Mouse (Mus musculus) MEL (cell line): ENCODE data around the gene Dock4. TPM values are rescaled to one million over a fixed set of nuclear protein-coding genes. Genes with fewer than 3 reads are reported as not detected.

Source experiments
- DNase-seq: peaks from one replicate; pipeline ENCODE4 v3.0.0; 2011; ENCODE audit warnings: low read depth, low spot score
- H3K27ac ChIP-seq: 2 replicates; pipeline ENCODE4 v1.5.1; 2012; ENCODE audit warnings: low read depth, mild to moderate bottlenecking, control low read depth, low read length, moderate library complexity; ENCODE audit not compliant: control insufficient read depth
- H3K27me3 ChIP-seq, 2 experiments: fragments of 150-350 bp in 1 of 2; sonication (generic) in 1 of 2; 2 replicates each; pipeline ENCODE4 v1.6.1; 2012; ENCODE audit warnings: low read length in 2 of 2, mild to moderate bottlenecking in 2 of 2, improper control_type of control experiment in 1 of 2, moderate library complexity in 1 of 2; ENCODE audit not compliant: insufficient read depth in 2 of 2, control insufficient read depth in 1 of 2
- H3K36me3 ChIP-seq, 2 experiments: 2 replicates each; pipeline ENCODE4 v1.6.1; 2012 to 2014; ENCODE audit warnings: low read length in 2 of 2, improper control_type of control experiment in 1 of 2, inconsistent platforms in 1 of 2, mild to moderate bottlenecking in 1 of 2; ENCODE audit not compliant: insufficient read depth in 2 of 2, control insufficient read depth in 1 of 2
- H3K4me1 ChIP-seq, 2 experiments: fragments of 150-350 bp in 1 of 2; sonication (generic) in 1 of 2; 2 replicates each; pipeline ENCODE4 v1.6.1; 2012; ENCODE audit warnings: low read length in 2 of 2, improper control_type of control experiment in 1 of 2, mild to moderate bottlenecking in 1 of 2; ENCODE audit not compliant: insufficient read depth in 2 of 2, control insufficient read depth in 1 of 2
- H3K4me3 ChIP-seq, 2 experiments: fragments of 150-350 bp in 1 of 2; sonication (generic) in 1 of 2; 2 replicates each; pipeline ENCODE4 v1.5.1; 2012; ENCODE audit warnings: low read depth in 2 of 2, low read length in 2 of 2, mild to moderate bottlenecking in 2 of 2, moderate library complexity in 2 of 2, control low read depth in 1 of 2, improper control_type of control experiment in 1 of 2; ENCODE audit not compliant: control insufficient read depth in 1 of 2, insufficient read depth in 1 of 2
- H3K79me2 ChIP-seq: 2 replicates; pipeline ENCODE4 v1.6.1; 2012; ENCODE audit warnings: mild to moderate bottlenecking, low read length, moderate library complexity; ENCODE audit not compliant: control insufficient read depth, poor library complexity, insufficient read depth
- H3K9ac ChIP-seq: 2 replicates; pipeline ENCODE4 v1.6.1; 2012; ENCODE audit warnings: low read depth, mild to moderate bottlenecking, control low read depth, low read length, moderate library complexity; ENCODE audit not compliant: control insufficient read depth, poor library complexity, severe bottlenecking
- H3K9me3 ChIP-seq: fragments of 150-350 bp; sonication (generic); replicated peaks from 2 replicates; pipeline ENCODE4 v1.6.1; 2012; ENCODE audit warnings: mild to moderate bottlenecking, low read length, improper control_type of control experiment, moderate library complexity; ENCODE audit not compliant: insufficient read depth
- CHD2 ChIP-seq: IDR thresholded peaks from 2 replicates; pipeline ENCODE4 v1.6.1; 2011; ENCODE audit warnings: low read length, improper control_type of control experiment
- CTCF ChIP-seq, 3 experiments: IDR thresholded peaks in 2 of 3; conservative IDR thresholded peaks in 1 of 3; 2 replicates each; pipeline ENCODE4 v1.5.1; 2011 to 2012; ENCODE audit warnings: low read length in 3 of 3, low read depth in 2 of 3, mild to moderate bottlenecking in 2 of 3, improper control_type of control experiment in 1 of 3, inconsistent platforms in 1 of 3, mixed read lengths in 1 of 3, moderate library complexity in 1 of 3; ENCODE audit not compliant: control insufficient read depth in 1 of 3, insufficient read depth in 1 of 3, poor library complexity in 1 of 3, severe bottlenecking in 1 of 3
- HCFC1 ChIP-seq: IDR thresholded peaks from 2 replicates; pipeline ENCODE4 v1.6.1; 2012; ENCODE audit warnings: low read depth, mild to moderate bottlenecking, inconsistent platforms, low read length, improper control_type of control experiment, moderate library complexity
- MAFK ChIP-seq: IDR thresholded peaks from 2 replicates; pipeline ENCODE4 v1.6.1; 2011; ENCODE audit warnings: low read depth, mild to moderate bottlenecking, low read length, improper control_type of control experiment, borderline replicate concordance
- MAX ChIP-seq: IDR thresholded peaks from 2 replicates; pipeline ENCODE4 v1.6.1; 2011; ENCODE audit warnings: low read length, improper control_type of control experiment
- MYC ChIP-seq: IDR thresholded peaks from 2 replicates; pipeline ENCODE4 v1.6.1; 2011; ENCODE audit warnings: low read depth, mild to moderate bottlenecking, low read length, improper control_type of control experiment, moderate library complexity
- NRF1 ChIP-seq: IDR thresholded peaks from 2 replicates; pipeline ENCODE4 v1.6.1; 2014; ENCODE audit warnings: low read depth, mild to moderate bottlenecking, inconsistent platforms, low read length, improper control_type of control experiment, moderate library complexity; ENCODE audit not compliant: poor library complexity, insufficient read depth, severe bottlenecking
- RAD21 ChIP-seq: IDR thresholded peaks from 2 replicates; pipeline ENCODE4 v1.6.1; 2011; ENCODE audit warnings: mild to moderate bottlenecking, low read depth, low read length, improper control_type of control experiment
- SMC3 ChIP-seq: IDR thresholded peaks from 2 replicates; pipeline ENCODE4 v1.6.1; 2011; ENCODE audit warnings: low read depth, low read length, improper control_type of control experiment
- TAL1 ChIP-seq: IDR thresholded peaks from 2 replicates; pipeline ENCODE4 v1.6.1; 2012; ENCODE audit warnings: mild to moderate bottlenecking, inconsistent platforms, low read length, moderate library complexity, mixed read lengths
- TBP ChIP-seq: IDR thresholded peaks from 2 replicates; pipeline ENCODE4 v1.8.0; 2011; ENCODE audit warnings: low read depth, low read length, improper control_type of control experiment
- UBTF ChIP-seq: IDR thresholded peaks from 2 replicates; pipeline ENCODE4 v1.6.1; 2012; ENCODE audit warnings: low read depth, mild to moderate bottlenecking, inconsistent platforms, low read length, improper control_type of control experiment, moderate library complexity, borderline replicate concordance; ENCODE audit not compliant: insufficient read depth
- USF1 ChIP-seq: IDR thresholded peaks from 2 replicates; pipeline ENCODE4 v1.6.1; 2014; ENCODE audit warnings: low read depth, mild to moderate bottlenecking, inconsistent platforms, low read length, improper control_type of control experiment, moderate library complexity
- USF2 ChIP-seq, 2 experiments: IDR thresholded peaks; 2 replicates each; pipeline ENCODE4 v1.6.1; 2011 to 2012; ENCODE audit warnings: improper control_type of control experiment in 2 of 2, low read length in 2 of 2, borderline replicate concordance in 1 of 2, inconsistent platforms in 1 of 2, low read depth in 1 of 2, mild to moderate bottlenecking in 1 of 2; ENCODE audit not compliant: insufficient read depth in 1 of 2
- ZMIZ1 ChIP-seq: IDR thresholded peaks from 2 replicates; pipeline ENCODE4 v1.6.1; 2012; ENCODE audit warnings: low read depth, mild to moderate bottlenecking, inconsistent platforms, low read length, improper control_type of control experiment, moderate library complexity
- ZNF384 ChIP-seq: IDR thresholded peaks from 2 replicates; pipeline ENCODE4 v1.6.1; 2012; ENCODE audit warnings: low read depth, mild to moderate bottlenecking, inconsistent platforms, low read length, improper control_type of control experiment
- polyA plus RNA-seq, 2 experiments: library from polyadenylated mRNA; stranded (reverse) in 1 of 2; unstranded in 1 of 2; fragments of >175 nt in 1 of 2; fragments of >200 nt in 1 of 2; gene quantifications; 2 replicates each; pipeline versions ENCODE4 v1.2.1 to v1.2.4; 2012; ENCODE audit warnings: low replicate concordance in 2 of 2, low read depth in 1 of 2; ENCODE audit not compliant: insufficient read length in 2 of 2, insufficient read depth in 1 of 2, missing spikeins in 1 of 2
- total RNA-seq: library from RNA; depleted of rRNA; stranded (reverse); fragments of 300-350 nt; gene quantifications from 2 replicates; pipeline ENCODE4 v1.2.3, GENCODE M21; 2012

Gene Dock4
- total and polyA plus RNA-seq, 3 experiments = 0.08 to 0.17 TPM; not detected in 1

DNA sequence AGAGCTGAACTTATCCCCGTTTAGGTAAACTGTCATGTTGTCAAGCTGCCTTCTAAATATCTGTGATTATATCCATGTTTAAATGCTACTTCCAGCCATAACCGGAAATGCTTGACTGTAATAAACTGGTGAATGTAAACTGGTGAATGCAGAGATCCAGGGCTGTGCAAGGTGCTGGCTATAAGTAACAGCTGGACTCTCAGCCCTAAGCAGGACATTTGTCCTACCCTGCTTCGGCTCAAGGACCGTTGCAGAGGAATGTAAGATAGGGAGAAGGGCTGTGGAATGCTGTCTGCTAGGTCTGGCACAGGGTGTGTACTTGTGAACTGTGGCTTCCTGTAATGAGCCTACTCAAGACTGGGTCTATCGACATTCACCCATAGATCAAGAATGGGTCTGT lies 377.9 kb downstream of the Dock4 start:
- H3K36me3 ChIP-seq = no peaks in the 10 kb centered on the region
- H3K9ac ChIP-seq = no peak overlapping the region
- no peaks in the 10 kb centered on the region for H3K4me1 ChIP-seq
- no peaks in the 10 kb centered on the region; a peak in 1 of 4 replicates for H3K27me3 ChIP-seq
- no peaks in the 10 kb centered on the region for H3K79me2 ChIP-seq
- H3K4me3 ChIP-seq = no peak overlapping the region
- DNase-seq = no peak
- no peak for TF ChIP-seq ZNF384
- no peak for TF ChIP-seq USF1
- no peak for TF ChIP-seq NRF1
- TF ChIP-seq UBTF = no peak
- TF ChIP-seq TAL1 = no peak
- no peak for TF ChIP-seq MAFK
- TF ChIP-seq SMC3 = no peak
- TF ChIP-seq USF2 (IDR thresholded peaks at IDR 0.05; ENCODE audit: borderline replicate concordance in 1 of 2, insufficient read depth in 1 of 2, low read depth in 1 of 2, low read length in 2 of 2) = no peak
- TF ChIP-seq TBP = no peak
- no peak for TF ChIP-seq MYC
- TF ChIP-seq HCFC1 = no peak
- no peak for TF ChIP-seq MAX
- TF ChIP-seq, all 39 proteins: peak for 0
- Histone ChIP-seq H3K9me3 (no peaks in the 10 kb centered on the region), H3K27ac (no peak overlapping the region)

DNA sequence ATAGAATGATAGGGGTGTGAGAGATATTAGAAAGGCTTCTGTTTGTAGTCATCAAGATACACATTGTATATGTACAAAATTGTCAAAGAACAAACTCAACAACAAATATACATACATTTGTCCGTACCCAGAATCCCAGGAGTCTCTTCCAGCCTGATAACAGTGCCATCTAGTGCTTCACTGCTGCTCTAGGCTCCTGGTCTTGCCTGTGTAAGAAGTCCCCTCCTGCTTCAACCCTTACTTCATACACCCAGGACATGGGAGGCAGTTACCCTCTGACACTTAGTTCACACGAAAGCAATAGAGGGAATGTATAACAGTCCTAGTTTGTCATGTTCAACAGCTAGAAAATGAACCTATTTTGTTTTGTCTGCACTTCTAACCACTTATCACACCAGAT lies 378.5 kb downstream of the Dock4 start:
- Histone ChIP-seq H3K27me3 (no peaks in the 10 kb centered on the region; a peak in 1 of 4 replicates), H3K9me3 (no peaks in the 10 kb centered on the region), H3K79me2 (no peaks in the 10 kb centered on the region), H3K9ac (no peak overlapping the region), H3K4me1 (no peaks in the 10 kb centered on the region), H3K36me3 (no peaks in the 10 kb centered on the region), H3K27ac (no peak overlapping the region), H3K4me3 (no peak overlapping the region)
- TF ChIP-seq CHD2 (no peak), TAL1 (no peak), ZMIZ1 (no peak), RAD21 (peak; percentile 13), MAX (no peak), SMC3 (peak; percentile 29), CTCF (IDR thresholded peaks at IDR 0.05 in 2 of 3, conservative IDR thresholded peaks at IDR 0.05 in 1 of 3; ENCODE audit: control insufficient read depth in 1 of 3, insufficient read depth in 1 of 3, low read depth in 2 of 3, low read length in 3 of 3, poor library complexity in 1 of 3, severe bottlenecking in 1 of 3) (peak in 1 of 3 experiments; percentile 17; a peak in 1 of 6 replicates)
- DNase-seq = no peak
